8 mouse cellular contexts compared by ENCODE assay signal in the genomic region with DNA sequence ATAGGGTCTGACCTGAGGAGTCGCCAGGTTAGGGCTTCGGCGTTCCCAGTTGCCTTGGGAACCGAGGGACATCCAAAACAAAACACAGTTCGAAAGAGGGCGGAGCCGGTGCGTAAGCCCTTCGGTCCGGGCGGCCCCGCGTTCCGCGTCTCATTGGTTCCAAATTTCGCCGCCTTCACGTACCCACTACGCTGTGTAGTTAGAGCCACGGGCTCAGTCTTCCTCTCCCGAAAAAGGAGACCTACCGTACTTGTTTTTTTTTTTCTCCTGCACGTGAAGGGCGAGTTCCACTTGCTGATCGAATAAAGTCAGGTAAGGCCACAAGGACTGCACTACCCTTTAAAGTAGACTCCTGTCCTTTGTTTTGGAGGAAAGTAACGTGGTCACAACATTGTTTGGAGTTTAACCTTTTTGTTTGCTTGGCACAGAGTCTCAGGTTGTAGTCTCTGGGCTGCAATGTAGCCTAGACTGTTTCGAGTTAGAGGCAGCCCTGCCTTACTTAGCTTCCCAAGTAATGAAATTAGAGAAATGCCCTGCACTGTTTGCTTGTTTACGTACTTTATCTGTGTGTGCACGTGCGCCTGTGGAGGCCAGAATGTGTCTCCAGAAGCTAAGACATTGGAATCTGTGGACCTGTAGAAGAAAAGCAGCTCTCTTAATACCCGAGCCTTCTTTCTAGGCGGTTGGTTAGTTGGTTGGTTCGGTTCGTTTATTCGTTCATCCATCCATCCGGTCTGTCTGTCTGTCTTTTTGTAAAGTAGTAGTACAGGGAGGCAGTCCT. TPM values are rescaled to one million over a fixed set of nuclear protein-coding genes. Genes with fewer than 3 reads are reported as not detected.
DNase-seq lines count a peak whose midpoint lies in the region; ATAC-seq and TF ChIP-seq lines count a peak whose summit lies in the region.

No protein-coding gene starts in this region.

- no peak for TF ChIP-seq CTCF in cortical plate, adult 2 months (IDR thresholded peaks at IDR 0.05; ENCODE audit: extremely low read depth, insufficient read depth, low read length)

- H3K27ac ChIP-seq in cortical plate, adult 2 months (ENCODE audit: insufficient read depth, low read length) = no peak overlapping the region

- peak overlapping the region; percentile 59 for H3K4me3 ChIP-seq in cortical plate, adult 2 months (ENCODE audit: insufficient read depth, low read length)

- ATAC-seq in megakaryocyte, adult 5-6 weeks (ENCODE audit: poor library complexity, severe bottlenecking) = peak; percentile 91

- peak; percentile 91 for DNase-seq in adipocyte (ENCODE audit: low spot score)
- DNase-seq in gastrocnemius, adult 8-10 months (ENCODE audit: low spot score in 2 of 2) = peak; percentile 75 to 84
- peak; percentile 78 for DNase-seq in hindlimb bud, embryonic 11.5 days (ENCODE audit: extremely low spot score, low read depth, low spot score)
- DNase-seq in left cerebral cortex, adult 8-10 months (ENCODE audit: low spot score in 2 of 2) = peak; percentile 56 to 57
- peak; percentile 76 for DNase-seq in right cerebral cortex, adult 18-20 months
- peak; percentile 70 for DNase-seq in urinary bladder, adult 2 months (ENCODE audit: low spot score)

- H3K4me1 ChIP-seq in cortical plate, adult 2 months (ENCODE audit: control insufficient read depth, insufficient read depth, low read length) = peaks cover 2% of the 10 kb centered on the region; the same call in 1 of the 2 replicates

- no peak; the same call in 1 of the 2 replicates for TF ChIP-seq POLR2A in cortical plate, adult 2 months (IDR thresholded peaks at IDR 0.05; ENCODE audit: extremely low read depth, insufficient read depth, low read length)

RNA-seq across cellular contexts. Expression of a gene that starts 1.9 kb away (rescaled TPM):
- 5.3 and 5.7 TPM in 2 replicates for polyA plus RNA-seq in cortical plate, adult 2 months (2012; rRNA removed)
- total RNA-seq in gastrocnemius, adult 8-10 months (2022) = 10 to 100 TPM; 10.8 to 17.7 (median 12.8) TPM
- total RNA-seq in left cerebral cortex, adult 8-10 months (2022) = 1 to 10 TPM; 2.0 to 4.0 (median 3.2) TPM
- total RNA-seq in megakaryocyte, adult 5-6 weeks (2015) = 6.8 and 9.3 TPM in 2 replicates
- 5.9 and 7.8 TPM in 2 replicates for total RNA-seq in megakaryocyte, adult 5-6 weeks (2017)
- polyA plus RNA-seq in urinary bladder, adult 2 months (2012; rRNA removed) = 54.1 and 67.1 TPM in 2 replicates

RNA-seq across cellular contexts. Expression of a gene that starts 11.6 kb away (rescaled TPM):
- not detected in 2 replicates for polyA plus RNA-seq in cortical plate, adult 2 months (2012; rRNA removed)
- total RNA-seq in gastrocnemius, adult 8-10 months (2022) = not detected
- not detected for total RNA-seq in left cerebral cortex, adult 8-10 months (2022)
- total RNA-seq in megakaryocyte, adult 5-6 weeks (2015) = not detected in 2 replicates
- not detected in 2 replicates for total RNA-seq in megakaryocyte, adult 5-6 weeks (2017)
- polyA plus RNA-seq in urinary bladder, adult 2 months (2012; rRNA removed) = not detected in 2 replicates

RNA-seq across cellular contexts. Expression of a gene that starts 40.1 kb away (rescaled TPM):
- polyA plus RNA-seq in cortical plate, adult 2 months (2012; rRNA removed) = 20.4 and 20.6 TPM in 2 replicates
- 1 to 10 TPM; 6.8 to 8.8 (median 7.2) TPM for total RNA-seq in gastrocnemius, adult 8-10 months (2022)
- total RNA-seq in left cerebral cortex, adult 8-10 months (2022) = 10 to 100 TPM; 55.4 to 72.0 (median 63.4) TPM
- total RNA-seq in megakaryocyte, adult 5-6 weeks (2015) = 0.80 and 0.83 TPM in 2 replicates
- 0.41 and 0.51 TPM in 2 replicates for total RNA-seq in megakaryocyte, adult 5-6 weeks (2017)
- polyA plus RNA-seq in urinary bladder, adult 2 months (2012; rRNA removed) = 5.1 and 6.7 TPM in 2 replicates

RNA-seq across cellular contexts. Expression of a gene that starts 46.9 kb away (rescaled TPM):
- polyA plus RNA-seq in cortical plate, adult 2 months (2012; rRNA removed) = 20.6 and 22.4 TPM in 2 replicates
- 10 to 100 TPM; 16.0 to 20.6 (median 17.8) TPM for total RNA-seq in gastrocnemius, adult 8-10 months (2022)
- total RNA-seq in left cerebral cortex, adult 8-10 months (2022) = 10 to 100 TPM; 25.4 to 31.1 (median 28.5) TPM
- total RNA-seq in megakaryocyte, adult 5-6 weeks (2015) = 19.6 and 20.2 TPM in 2 replicates
- 14.7 and 16.4 TPM in 2 replicates for total RNA-seq in megakaryocyte, adult 5-6 weeks (2017)
- 13.2 and 18.2 TPM in 2 replicates for polyA plus RNA-seq in urinary bladder, adult 2 months (2012; rRNA removed)

Comparison
In these comparisons a context has a peak if more than half of its experiments do, and no peak if none do; other contexts are left out.
1. RNA of a gene that starts 40.1 kb away (total RNA-seq): 55.4 to 72.0 TPM in left cerebral cortex, adult 8-10 months; 6.8 to 8.8 TPM in gastrocnemius, adult 8-10 months and 0.41 to 0.83 TPM in megakaryocyte, adult 5-6 weeks; every median in the first group is over 4 times any median in the second.
2. Peak in every context shown above with its lines, with median percentiles within 50 percentile points of each other: DNase-seq.